Mouse (Mus musculus): Measurements from ENCODE around the gene Efcab9.

DNA sequence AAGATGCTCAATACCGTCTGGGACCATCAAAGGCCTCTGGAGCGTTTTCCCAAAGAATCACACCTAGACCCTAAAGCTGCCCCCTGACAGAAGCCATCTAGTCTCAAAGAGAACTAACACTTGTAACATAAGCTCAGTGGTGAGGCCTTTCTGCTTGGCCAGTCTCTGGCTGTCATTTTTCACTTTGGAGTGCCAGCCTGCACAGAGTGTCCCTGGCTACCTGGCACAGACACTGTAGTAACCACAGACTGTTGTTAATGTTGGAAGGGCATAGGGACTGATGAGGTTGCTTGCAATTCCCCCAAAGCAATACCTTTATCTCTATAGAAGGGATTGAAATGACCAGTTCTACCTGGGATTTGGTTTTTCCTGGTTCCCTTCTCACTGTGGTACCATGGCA lies 10.6 kb downstream of the Efcab9 start:
- TF ChIP-seq CTCF (IDR thresholded peaks at IDR 0.05; ENCODE audit: low read depth, low read length) (no peak), POLR2A (IDR thresholded peaks at IDR 0.05; ENCODE audit: borderline replicate concordance, low read depth, low read length) (no peak)
